Mouse (Mus musculus): ENCODE measurements around the gene Fancl.

Gene Fancl

GRCm38 (mm10) chr11:26495951-26496350 is 110.0 kb downstream of the Fancl start:
- DNase-seq: no peak

GRCm38 (mm10) chr11:26513683-26514082 is 127.7 kb downstream of the Fancl start:
- DNase-seq: no peak

GRCm38 (mm10) chr11:26516086-26516485 is 130.2 kb downstream of the Fancl start:
- no peak for DNase-seq

GRCm38 (mm10) chr11:26518991-26519390 is 133.1 kb downstream of the Fancl start:
- DNase-seq: no peak

All from cerebellum, postnatal 36 days (tissue).